24 mouse cellular contexts compared by ENCODE assay signal in the genomic region with DNA sequence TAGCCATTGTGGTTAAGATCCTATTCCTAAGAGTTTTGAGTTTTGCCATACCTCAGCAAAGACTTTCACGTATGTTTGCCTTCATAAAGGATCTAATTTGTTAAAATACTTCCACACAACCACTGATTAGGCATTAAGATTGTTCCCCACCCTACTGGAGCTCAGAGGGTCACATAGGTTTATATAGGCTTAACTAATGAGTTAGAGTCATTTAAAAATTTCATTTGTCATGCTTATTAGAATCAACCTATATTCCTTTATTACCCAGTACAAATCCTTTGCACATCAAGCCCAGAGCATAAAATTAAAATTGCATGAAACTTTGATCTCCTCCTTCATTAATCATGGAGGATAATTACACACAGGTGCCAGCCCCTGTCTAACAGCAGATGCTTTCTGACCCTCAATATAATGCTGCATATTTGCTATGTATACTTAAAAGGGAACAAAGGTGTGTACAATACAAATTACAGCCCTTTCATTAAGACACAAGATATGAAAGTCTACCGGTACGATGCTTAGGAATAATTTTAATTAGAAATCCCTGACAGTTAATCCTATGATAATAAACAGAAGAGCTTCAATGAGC.
DNase-seq lines count a peak whose midpoint lies in the region; ATAC-seq and TF ChIP-seq lines count a peak whose summit lies in the region.
"Had no signal": no experiment of that assay in that cellular context is flagged by ENCODE, and none has a peak within 500 bp of the region (broad histone marks: within the 10 kb centered on the region; RNA-seq: fewer than 3 reads in every experiment).

No protein-coding gene starts in this region.

- TF ChIP-seq POLR2A in brain, embryonic 14.5 days (IDR thresholded peaks at IDR 0.05; ENCODE audit: borderline replicate concordance, extremely low read depth, insufficient read depth, insufficient read length, poor library complexity, severe bottlenecking) = no peak

- H3K27me3 ChIP-seq in hindbrain, embryonic 12.5 days = no peaks in the 10 kb centered on the region
- no peaks in the 10 kb centered on the region for H3K27me3 ChIP-seq in hindbrain, embryonic 11.5 days (ENCODE audit: control insufficient read depth, insufficient read depth, low read length)
- no peaks in the 10 kb centered on the region for H3K27me3 ChIP-seq in midbrain, embryonic 13.5 days
- H3K27me3 ChIP-seq in midbrain, embryonic 10.5 days (ENCODE audit: low read depth, poor library complexity, severe bottlenecking) = no peaks in the 10 kb centered on the region
- H3K27me3 ChIP-seq: CH12.LX; embryonic facial prominence, embryonic 12.5 days; embryonic facial prominence, embryonic 15.5 days; forebrain, embryonic 13.5 days; Patski had no signal

- no peaks in the 10 kb centered on the region for H3K4me1 ChIP-seq in hindbrain, embryonic 12.5 days
- H3K4me1 ChIP-seq in hindbrain, embryonic 11.5 days (replicated peaks; ENCODE audit: control insufficient read depth, insufficient read depth, low read length) = no peaks in the 10 kb centered on the region
- H3K4me1 ChIP-seq in midbrain, embryonic 13.5 days (replicated peaks) = no peaks in the 10 kb centered on the region
- H3K4me1 ChIP-seq in midbrain, embryonic 10.5 days = no peaks in the 10 kb centered on the region
- H3K4me1 ChIP-seq: embryonic facial prominence, embryonic 12.5 days; embryonic facial prominence, embryonic 15.5 days; forebrain, embryonic 13.5 days had no signal

- no peak overlapping the region for H3K9ac ChIP-seq in hindbrain, embryonic 12.5 days
- H3K9ac ChIP-seq in hindbrain, embryonic 11.5 days (ENCODE audit: low read depth, low read length) = no peak overlapping the region
- no peak overlapping the region for H3K9ac ChIP-seq in midbrain, embryonic 13.5 days (replicated peaks)
- H3K9ac ChIP-seq: embryonic facial prominence, embryonic 12.5 days; embryonic facial prominence, embryonic 15.5 days; forebrain, embryonic 13.5 days had no signal

- DNase-seq in hindbrain, embryonic 11.5 days (ENCODE audit: low spot score) = no peak
- DNase-seq in midbrain, embryonic 10.5 days (ENCODE audit: low spot score) = no peak
- DNase-seq in brain, embryonic 14.5 days (ENCODE audit: low read depth) = peak; percentile 24
- no peak for DNase-seq in layer of hippocampus, postnatal 36 days
- DNase-seq: adrenal gland, postnatal 10 days; adrenal gland, postnatal 36 days; B cell, adult 2 months; cerebellum, adult 11 months; cerebellum, adult 2 months; cerebellum, adult 9-11 months; cerebellum, postnatal 25 days; gastrocnemius, postnatal 10 days; gastrocnemius, postnatal 36 days had no signal

- WGBS in hindbrain, embryonic 12.5 days = 67% methylated on average over 3 of the region's 3 CpGs
- WGBS in hindbrain, embryonic 11.5 days = 90% methylated on average over 3 of the region's 3 CpGs
- WGBS in midbrain, embryonic 13.5 days = 64% methylated on average over 3 of the region's 3 CpGs
- WGBS in midbrain, embryonic 10.5 days = 89% methylated on average over 3 of the region's 3 CpGs

- no peaks in the 10 kb centered on the region for H3K36me3 ChIP-seq in hindbrain, embryonic 12.5 days
- H3K36me3 ChIP-seq in hindbrain, embryonic 11.5 days (ENCODE audit: control insufficient read depth, insufficient read depth, low read length) = no peaks in the 10 kb centered on the region
- H3K36me3 ChIP-seq in midbrain, embryonic 13.5 days = no peaks in the 10 kb centered on the region
- no peaks in the 10 kb centered on the region for H3K36me3 ChIP-seq in midbrain, embryonic 10.5 days
- H3K36me3 ChIP-seq: embryonic facial prominence, embryonic 12.5 days; embryonic facial prominence, embryonic 15.5 days; G1E had no signal

- no peak overlapping the region for H3K4me2 ChIP-seq in hindbrain, embryonic 12.5 days (replicated peaks)
- no peak overlapping the region for H3K4me2 ChIP-seq in hindbrain, embryonic 11.5 days (replicated peaks; ENCODE audit: low read depth, low read length)
- H3K4me2 ChIP-seq in midbrain, embryonic 13.5 days (replicated peaks) = no peak overlapping the region
- H3K4me2 ChIP-seq: embryonic facial prominence, embryonic 12.5 days; embryonic facial prominence, embryonic 15.5 days; forebrain, embryonic 13.5 days; heart, embryonic 11.5 days had no signal

- no peak overlapping the region for H3K27ac ChIP-seq in hindbrain, embryonic 12.5 days
- H3K27ac ChIP-seq in hindbrain, embryonic 11.5 days (ENCODE audit: low read depth, low read length) = no peak overlapping the region
- no peak overlapping the region for H3K27ac ChIP-seq in midbrain, embryonic 13.5 days
- no peak overlapping the region for H3K27ac ChIP-seq in midbrain, embryonic 10.5 days (replicated peaks)
- H3K27ac ChIP-seq: embryonic facial prominence, embryonic 12.5 days; embryonic facial prominence, embryonic 15.5 days; forebrain, embryonic 13.5 days had no signal

- no peak for TF ChIP-seq CTCF in brain, embryonic 14.5 days (IDR thresholded peaks at IDR 0.05; ENCODE audit: borderline replicate concordance, extremely low read depth, insufficient read depth, insufficient read length)

- no peaks in the 10 kb centered on the region for H3K9me3 ChIP-seq in hindbrain, embryonic 12.5 days (replicated peaks)
- H3K9me3 ChIP-seq in hindbrain, embryonic 11.5 days (ENCODE audit: control insufficient read depth, low read length) = no peaks in the 10 kb centered on the region
- no peaks in the 10 kb centered on the region for H3K9me3 ChIP-seq in midbrain, embryonic 13.5 days
- H3K9me3 ChIP-seq in midbrain, embryonic 10.5 days (replicated peaks) = no peaks in the 10 kb centered on the region
- H3K9me3 ChIP-seq: embryonic facial prominence, embryonic 12.5 days; embryonic facial prominence, embryonic 15.5 days; forebrain, embryonic 13.5 days; G1E had no signal

- peak; percentile 64; the same call in 1 of the 2 replicates for ATAC-seq in hindbrain, embryonic 12.5 days (ENCODE audit: low FRiP score)
- ATAC-seq in hindbrain, embryonic 11.5 days (ENCODE audit: low FRiP score) = no peak
- ATAC-seq in midbrain, embryonic 13.5 days = 0 out of 2 replicates have a peak, but pooled peaks have one; percentile 30
- ATAC-seq: forebrain, embryonic 13.5 days; forebrain, embryonic 16.5 days; intestine, postnatal 0 days; Patski had no signal

- H3K4me3 ChIP-seq in hindbrain, embryonic 12.5 days = no peak overlapping the region
- H3K4me3 ChIP-seq in hindbrain, embryonic 11.5 days (ENCODE audit: low read depth, low read length) = no peak overlapping the region
- no peak overlapping the region for H3K4me3 ChIP-seq in midbrain, embryonic 13.5 days (replicated peaks)
- no peak overlapping the region for H3K4me3 ChIP-seq in midbrain, embryonic 10.5 days
- H3K4me3 ChIP-seq: embryonic facial prominence, embryonic 12.5 days; embryonic facial prominence, embryonic 15.5 days; forebrain, embryonic 13.5 days had no signal
